Comparison of ENCODE assay signal across 8 mouse cellular contexts in genomic region chr15:103069173-103069572, GRCm38 (mm10). TPM values are rescaled to one million over a fixed set of nuclear protein-coding genes. Genes with fewer than 3 reads are reported as not detected.
DNase-seq lines count a peak whose midpoint lies in the region; ATAC-seq lines count a peak whose summit lies in the region.

No protein-coding gene starts in this region.

- peak overlapping the region; percentile 55 for H3K4me2 ChIP-seq in heart, embryonic 13.5 days
- H3K4me2 ChIP-seq in midbrain, embryonic 12.5 days (replicated peaks) = peak overlapping the region; percentile 23
- H3K4me2 ChIP-seq in forebrain, embryonic 15.5 days (replicated peaks) = no peak overlapping the region

- no peak for ATAC-seq in heart, embryonic 13.5 days (ENCODE audit: extremely low read depth, insufficient number of reproducible peaks, low FRiP score, low TSS enrichment)
- ATAC-seq in midbrain, embryonic 12.5 days (ENCODE audit: low FRiP score, low read depth) = no peak
- ATAC-seq in forebrain, embryonic 15.5 days (replicated peaks) = no peak

- H3K4me3 ChIP-seq in heart, embryonic 13.5 days = peak overlapping the region; percentile 29
- H3K4me3 ChIP-seq in hindbrain, embryonic 10.5 days = 0 out of 2 replicates have a peak overlapping the region, but pooled peaks have one; percentile 27
- no peak overlapping the region for H3K4me3 ChIP-seq in midbrain, embryonic 12.5 days
- H3K4me3 ChIP-seq in forebrain, embryonic 15.5 days = no peak overlapping the region

- H3K4me1 ChIP-seq in heart, embryonic 13.5 days = peaks cover 5% of the 10 kb centered on the region; the same call in 1 of the 2 replicates
- peaks cover 9% of the 10 kb centered on the region; the same call in 1 of the 2 replicates for H3K4me1 ChIP-seq in hindbrain, embryonic 10.5 days (replicated peaks)
- peaks cover 5% of the 10 kb centered on the region; the same call in 1 of the 2 replicates for H3K4me1 ChIP-seq in midbrain, embryonic 12.5 days
- H3K4me1 ChIP-seq in forebrain, embryonic 15.5 days = no peaks in the 10 kb centered on the region

- no peak for DNase-seq in heart, postnatal 14 days
- DNase-seq in ZHBTc4 (ENCODE audit: low read depth, low spot score) = peak; percentile 24
- peak; percentile 33 for DNase-seq in hindbrain, embryonic 10.5 days (ENCODE audit: low spot score)
- DNase-seq in left cerebral cortex, postnatal 10 days (ENCODE audit: extremely low spot score in 1 of 2, low spot score in 2 of 2) = no peak
- no peak for DNase-seq in urinary bladder, postnatal 10 days (ENCODE audit: low spot score)

- intact Hi-C loops in heart, postnatal 14 days (cut with DNase I) = no loop called here
- intact Hi-C loops in left cerebral cortex, postnatal 10 days (cut with DNase I) = no loop called here

- peaks cover 98% of the 10 kb centered on the region for H3K27me3 ChIP-seq in heart, embryonic 13.5 days (replicated peaks)
- H3K27me3 ChIP-seq in hindbrain, embryonic 10.5 days (ENCODE audit: insufficient read depth, poor library complexity, severe bottlenecking) = peaks cover 92% of the 10 kb centered on the region
- peaks cover 85% of the 10 kb centered on the region for H3K27me3 ChIP-seq in midbrain, embryonic 12.5 days
- H3K27me3 ChIP-seq in forebrain, embryonic 15.5 days = peaks cover 82% of the 10 kb centered on the region

- H3K9me3 ChIP-seq in heart, embryonic 13.5 days = no peaks in the 10 kb centered on the region
- no peaks in the 10 kb centered on the region for H3K9me3 ChIP-seq in hindbrain, embryonic 10.5 days
- H3K9me3 ChIP-seq in midbrain, embryonic 12.5 days = no peaks in the 10 kb centered on the region
- H3K9me3 ChIP-seq in forebrain, embryonic 15.5 days = no peaks in the 10 kb centered on the region

- H3K9ac ChIP-seq in heart, embryonic 13.5 days = peak overlapping the region; percentile 44; the same call in 1 of the 2 replicates
- H3K9ac ChIP-seq in midbrain, embryonic 12.5 days (replicated peaks) = no peak overlapping the region
- no peak overlapping the region for H3K9ac ChIP-seq in forebrain, embryonic 15.5 days (replicated peaks)

- H3K36me3 ChIP-seq in heart, embryonic 13.5 days = no peaks in the 10 kb centered on the region
- no peaks in the 10 kb centered on the region for H3K36me3 ChIP-seq in hindbrain, embryonic 10.5 days
- H3K36me3 ChIP-seq in midbrain, embryonic 12.5 days = no peaks in the 10 kb centered on the region
- no peaks in the 10 kb centered on the region for H3K36me3 ChIP-seq in forebrain, embryonic 15.5 days

- no peak overlapping the region for H3K27ac ChIP-seq in heart, embryonic 13.5 days (replicated peaks)
- H3K27ac ChIP-seq in hindbrain, embryonic 10.5 days = no peak overlapping the region
- no peak overlapping the region for H3K27ac ChIP-seq in midbrain, embryonic 12.5 days (replicated peaks)
- no peak overlapping the region for H3K27ac ChIP-seq in forebrain, embryonic 15.5 days (replicated peaks)

- whole genome bisulfite sequencing in heart, embryonic 13.5 days = under 1% methylated on average over 18 of the region's 18 CpGs
- under 1% methylated on average over 18 of the region's 18 CpGs for WGBS in hindbrain, embryonic 10.5 days
- 1% methylated on average over 18 of the region's 18 CpGs for WGBS in midbrain, embryonic 12.5 days
- under 1% methylated on average over 18 of the region's 18 CpGs for WGBS in forebrain, embryonic 15.5 days

RNA-seq across cellular contexts. Expression of gene Hoxc4, which starts 50.4 kb away (rescaled TPM):
- 0.39 and 0.98 TPM in 2 replicates for polyA plus RNA-seq in heart, embryonic 13.5 days (2015; fragmentation: Nextera tagmentation; extraction: Ambion mirVana)
- total RNA-seq in heart, postnatal 14 days (2021) = under 1 TPM in 1 of 2 experiments, not detected in 1; 0.31 TPM
- polyA plus RNA-seq in hindbrain, embryonic 10.5 days (2016; fragmentation: Nextera tagmentation; extraction: Ambion mirVana) = 1.5 and 29.6 TPM in 2 replicates
- 0.09 TPM in 1 of 2 replicates, not detected in the other for polyA plus RNA-seq in midbrain, embryonic 12.5 days (2016; fragmentation: Nextera tagmentation; extraction: Ambion mirVana)
- total RNA-seq in left cerebral cortex, postnatal 10 days (2021) = not detected
- not detected in 2 replicates for polyA plus RNA-seq in forebrain, embryonic 15.5 days (2015; fragmentation: Nextera tagmentation; extraction: Ambion mirVana)

Comparison
In these comparisons a context has a peak if more than half of its experiments do, and no peak if none do; other contexts are left out.
1. H3K4me3 ChIP-seq: peak in heart, embryonic 13.5 days (single experiment) and hindbrain, embryonic 10.5 days (single experiment); none in midbrain, embryonic 12.5 days (single experiment) and forebrain, embryonic 15.5 days (single experiment).
2. DNase-seq: peak in ZHBTc4 (single experiment) and hindbrain, embryonic 10.5 days (single experiment); none in heart, postnatal 14 days (0 of 2), left cerebral cortex, postnatal 10 days (0 of 2) and urinary bladder, postnatal 10 days (single experiment).